Mouse (Mus musculus): ENCODE data around the gene Cyfip2. TPM values are rescaled to one million over a fixed set of nuclear protein-coding genes. Genes with fewer than 3 reads are reported as not detected.

Cyfip2 gene
- polyA plus RNA-seq, 1 experiment from 2014 or later = 13.4 TPM

DNA sequence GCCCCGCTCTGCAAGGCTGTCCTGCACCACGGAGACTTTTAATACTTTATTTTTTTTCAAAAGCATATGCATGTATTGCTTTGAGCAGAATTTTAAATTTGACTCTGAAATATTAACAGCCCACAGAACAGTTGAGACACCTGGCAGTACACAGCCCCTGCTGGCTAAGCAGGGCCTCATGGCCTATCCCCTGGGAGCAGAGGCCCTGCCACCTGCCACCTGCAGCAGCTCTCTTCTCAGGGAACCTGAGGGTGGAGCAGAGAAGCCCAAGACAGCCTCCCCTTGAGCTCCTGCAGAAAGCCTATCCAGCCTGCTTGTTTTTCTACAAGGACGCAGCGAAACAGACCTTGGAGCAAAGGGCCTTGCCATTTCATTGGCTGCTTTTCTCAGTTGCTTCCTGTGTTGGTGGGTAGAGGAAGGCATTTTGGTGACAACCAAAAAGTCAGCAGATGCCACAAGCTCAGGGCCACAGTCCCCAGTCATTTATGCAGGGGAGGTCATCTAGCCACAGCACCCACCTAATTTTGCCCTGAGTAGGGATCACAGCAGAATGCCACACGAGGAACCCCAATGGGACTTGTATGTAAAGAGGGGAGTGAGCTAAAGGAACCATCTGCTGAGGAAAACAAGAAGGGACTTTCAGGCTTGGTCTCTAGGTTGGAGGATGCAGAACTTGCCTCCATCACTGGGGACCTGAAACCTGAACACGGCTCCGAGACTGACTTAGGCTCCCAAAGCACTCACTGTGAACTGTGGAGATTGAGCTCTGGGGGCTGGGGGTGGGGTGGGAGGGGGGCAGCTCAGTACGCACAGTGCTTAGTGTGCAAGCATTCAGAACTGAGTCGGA, 7.6 kb downstream of the Cyfip2 start:
- H3K36me3 ChIP-seq (ENCODE audit: control insufficient read depth, insufficient read depth, low read length) = no peaks in the 10 kb centered on the region
- H3K9me3 ChIP-seq (ENCODE audit: control insufficient read depth, low read depth, low read length) = no peaks in the 10 kb centered on the region
- WGBS = 78% methylated on average over 9 of the region's 9 CpGs
- H3K9ac ChIP-seq (replicated peaks; ENCODE audit: low read depth, low read length) = no peak overlapping the region
- no peaks in the 10 kb centered on the region for H3K27me3 ChIP-seq (ENCODE audit: control insufficient read depth, insufficient read depth, low read length)
- no peak overlapping the region for H3K4me2 ChIP-seq (replicated peaks; ENCODE audit: low read depth, low read length)
- no peak overlapping the region for H3K4me3 ChIP-seq (ENCODE audit: low read depth, low read length)
- no peak overlapping the region for H3K27ac ChIP-seq (ENCODE audit: low read length)
- ATAC-seq (ENCODE audit: insufficient number of reproducible peaks, insufficient read depth, low FRiP score, low read depth) = no peak
- H3K4me1 ChIP-seq (ENCODE audit: control insufficient read depth, insufficient read depth, low read length) = no peaks in the 10 kb centered on the region

DNA sequence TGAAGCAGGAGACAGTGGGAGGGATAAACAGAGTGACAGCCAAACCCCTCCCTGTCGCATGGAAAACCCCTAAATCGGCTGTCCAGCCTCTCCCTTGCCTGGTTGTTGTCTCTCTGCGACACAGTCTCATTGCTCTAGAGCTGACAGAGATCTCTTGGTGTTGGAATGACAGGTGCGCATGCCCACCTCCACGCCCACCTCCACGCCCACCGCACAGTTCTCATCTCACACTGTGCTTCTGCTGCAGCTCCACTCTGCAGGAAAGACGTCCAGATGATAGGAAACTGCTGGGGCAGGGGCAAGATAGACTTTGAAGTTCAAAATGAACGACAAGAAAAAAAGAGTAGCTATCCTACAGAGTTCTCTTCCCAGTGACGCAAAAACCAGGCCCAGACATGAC, 8.6 kb downstream of the Cyfip2 start:
- ATAC-seq (ENCODE audit: insufficient number of reproducible peaks, insufficient read depth, low FRiP score, low read depth) = no peak
- Histone ChIP-seq H3K4me2 (replicated peaks; ENCODE audit: low read depth, low read length) (no peak overlapping the region), H3K27ac (ENCODE audit: low read length) (no peak overlapping the region), H3K9me3 (ENCODE audit: control insufficient read depth, low read depth, low read length) (no peaks in the 10 kb centered on the region), H3K27me3 (ENCODE audit: control insufficient read depth, insufficient read depth, low read length) (no peaks in the 10 kb centered on the region), H3K9ac (replicated peaks; ENCODE audit: low read depth, low read length) (no peak overlapping the region), H3K4me3 (ENCODE audit: low read depth, low read length) (no peak overlapping the region), H3K36me3 (ENCODE audit: control insufficient read depth, insufficient read depth, low read length) (no peaks in the 10 kb centered on the region), H3K4me1 (ENCODE audit: control insufficient read depth, insufficient read depth, low read length) (no peaks in the 10 kb centered on the region)
- 79% methylated on average over 10 of the region's 10 CpGs for WGBS

DNA sequence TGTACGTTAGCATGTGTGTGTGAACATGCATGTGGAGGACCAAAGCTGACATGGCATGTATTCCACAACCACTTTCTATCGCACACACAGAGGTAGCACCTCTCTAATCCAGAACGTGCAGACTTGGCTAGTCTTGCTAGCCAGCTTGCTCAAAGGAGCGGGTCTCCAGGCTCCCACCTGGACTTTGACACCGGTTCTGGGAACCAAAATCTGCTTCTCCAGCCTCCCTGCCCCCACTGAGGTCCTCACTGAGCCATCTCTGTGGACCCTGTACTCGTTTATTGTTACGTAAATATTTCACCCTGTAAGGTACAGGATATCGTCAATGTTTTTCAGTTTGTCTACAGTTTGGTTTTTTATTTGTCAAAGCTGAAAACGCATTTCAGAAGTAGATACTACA, 10.2 kb downstream of the Cyfip2 start:
- no peak overlapping the region for H3K9ac ChIP-seq (replicated peaks; ENCODE audit: low read depth, low read length)
- no peak for ATAC-seq (ENCODE audit: insufficient number of reproducible peaks, insufficient read depth, low FRiP score, low read depth)

DNA sequence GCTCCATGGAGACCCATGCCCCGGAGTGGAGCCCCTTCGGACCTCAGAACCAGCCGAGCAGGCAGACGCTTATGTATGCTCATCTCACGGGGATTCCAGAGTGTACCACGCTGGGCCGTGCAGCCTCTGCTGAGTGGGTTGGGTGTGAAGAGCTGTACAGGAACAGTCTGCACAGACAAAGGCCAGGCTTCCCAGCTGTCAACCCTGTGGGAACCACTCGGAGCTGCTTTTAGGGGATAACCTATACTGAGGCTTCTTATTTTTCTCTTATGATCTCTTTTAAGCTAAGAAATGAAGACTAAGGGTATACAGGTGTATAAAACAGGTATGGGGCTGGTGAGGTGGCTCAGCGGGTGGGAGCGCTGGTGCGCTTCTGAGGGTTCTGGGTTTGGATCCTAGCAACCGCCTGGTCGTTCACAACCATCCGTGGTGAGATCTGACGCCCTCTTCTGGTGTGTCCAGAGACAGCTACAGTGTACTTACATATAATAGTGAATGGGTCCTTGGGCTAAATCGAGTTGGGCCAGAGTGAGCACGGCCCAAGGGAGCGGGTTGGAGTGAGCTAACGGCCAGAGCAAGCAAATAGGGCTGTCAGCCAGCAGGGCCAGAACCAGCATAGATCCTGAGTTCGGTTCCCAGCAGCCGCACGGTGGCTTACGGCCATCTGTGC, 10.9 kb downstream of the Cyfip2 start:
- WGBS = 89% methylated on average over 23 of the region's 23 CpGs
- ATAC-seq (ENCODE audit: insufficient number of reproducible peaks, insufficient read depth, low FRiP score, low read depth) = no peak

More for the DNA sequence above, 10.2 kb downstream of the Cyfip2 start:
- H3K4me2 ChIP-seq (replicated peaks; ENCODE audit: low read depth, low read length) = no peak overlapping the region
- H3K27me3 ChIP-seq (ENCODE audit: control insufficient read depth, insufficient read depth, low read length) = no peaks in the 10 kb centered on the region
- no peak overlapping the region for H3K4me3 ChIP-seq (ENCODE audit: low read depth, low read length)
- no peaks in the 10 kb centered on the region for H3K4me1 ChIP-seq (ENCODE audit: control insufficient read depth, insufficient read depth, low read length)
- H3K27ac ChIP-seq (ENCODE audit: low read length) = no peak overlapping the region
- no peaks in the 10 kb centered on the region for H3K9me3 ChIP-seq (ENCODE audit: control insufficient read depth, low read depth, low read length)
- no peaks in the 10 kb centered on the region for H3K36me3 ChIP-seq (ENCODE audit: control insufficient read depth, insufficient read depth, low read length)
- 82% methylated on average over 9 of the region's 9 CpGs for WGBS

DNA sequence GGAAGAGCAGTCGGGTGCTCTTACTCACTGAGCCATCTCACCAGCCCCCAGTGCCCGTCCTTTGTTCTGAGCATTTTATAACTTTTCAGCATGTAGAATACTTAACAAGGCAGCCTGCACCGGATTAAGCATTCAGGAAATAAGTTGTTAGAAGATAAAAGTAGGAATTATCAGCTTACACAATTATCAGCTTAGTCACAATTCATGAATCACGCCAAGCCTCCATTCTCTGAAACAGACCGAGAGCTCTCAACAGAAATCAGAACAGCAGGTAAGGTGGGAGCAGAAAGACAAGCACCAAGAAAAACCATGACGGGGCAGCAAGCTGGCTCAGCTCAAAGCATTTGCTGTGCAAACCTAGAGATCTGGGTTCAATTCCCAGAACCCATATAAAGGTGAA, 12.8 kb downstream of the Cyfip2 start:
- 78% methylated on average over 6 of the region's 6 CpGs for WGBS

More for the DNA sequence above, 10.9 kb downstream of the Cyfip2 start:
- Histone ChIP-seq H3K4me2 (replicated peaks; ENCODE audit: low read depth, low read length) (no peak overlapping the region), H3K27me3 (ENCODE audit: control insufficient read depth, insufficient read depth, low read length) (no peaks in the 10 kb centered on the region), H3K27ac (ENCODE audit: low read length) (no peak overlapping the region), H3K9me3 (ENCODE audit: control insufficient read depth, low read depth, low read length) (no peaks in the 10 kb centered on the region), H3K36me3 (ENCODE audit: control insufficient read depth, insufficient read depth, low read length) (no peaks in the 10 kb centered on the region), H3K4me3 (ENCODE audit: low read depth, low read length) (no peak overlapping the region), H3K9ac (replicated peaks; ENCODE audit: low read depth, low read length) (no peak overlapping the region), H3K4me1 (ENCODE audit: control insufficient read depth, insufficient read depth, low read length) (no peaks in the 10 kb centered on the region)

DNA sequence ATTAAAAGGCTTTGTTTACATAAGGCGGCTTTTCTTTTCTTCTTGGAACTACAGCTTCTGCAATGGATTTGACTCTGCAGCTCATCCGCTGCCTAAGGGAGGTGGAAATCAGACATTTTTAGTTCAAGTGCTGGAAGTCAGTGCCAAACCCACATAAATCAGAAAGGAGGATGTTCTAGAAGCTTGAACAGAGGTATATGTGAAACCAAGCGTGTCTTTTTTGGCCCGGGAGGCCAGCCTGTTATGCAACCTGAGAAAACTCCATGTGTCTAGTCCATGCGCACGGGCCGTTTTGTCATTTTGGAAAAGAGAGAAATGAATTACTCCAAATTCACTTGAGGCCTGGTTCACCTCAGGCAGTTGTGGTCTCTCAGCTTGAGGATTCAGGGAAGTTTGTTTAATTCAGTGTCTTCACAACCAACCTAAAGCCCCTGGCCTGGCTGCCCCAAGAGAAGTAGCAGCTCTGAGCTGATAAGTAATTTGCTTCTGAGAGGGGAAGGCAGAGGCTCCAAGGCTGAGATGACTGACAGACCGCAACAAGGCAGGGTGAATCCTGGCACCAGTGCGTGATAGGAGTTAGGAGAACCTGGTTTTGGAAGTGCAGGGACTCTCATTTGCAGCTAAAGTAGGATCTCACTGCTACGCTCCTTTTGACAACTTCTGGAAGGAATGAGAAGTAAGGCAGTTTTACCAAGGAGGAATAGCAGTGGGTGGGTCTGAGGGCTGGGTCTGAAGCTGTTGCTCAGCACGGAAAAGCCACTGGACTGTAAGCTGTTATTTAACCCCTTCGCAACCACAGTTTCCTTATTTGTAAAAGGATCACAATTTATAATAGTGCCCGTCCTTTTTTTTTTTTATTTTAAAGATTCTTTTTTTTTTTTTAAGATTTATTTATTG, 13.5 kb downstream of the Cyfip2 start:
- H3K36me3 ChIP-seq (ENCODE audit: control insufficient read depth, insufficient read depth, low read length) = no peaks in the 10 kb centered on the region
- WGBS = 41% methylated on average over 13 of the region's 13 CpGs
- H3K4me1 ChIP-seq (ENCODE audit: control insufficient read depth, insufficient read depth, low read length) = no peaks in the 10 kb centered on the region
- H3K27ac ChIP-seq (ENCODE audit: low read length) = no peak overlapping the region; the same call in 1 of the 2 replicates
- no peak overlapping the region for H3K4me2 ChIP-seq (replicated peaks; ENCODE audit: low read depth, low read length)
- H3K9ac ChIP-seq (replicated peaks; ENCODE audit: low read depth, low read length) = no peak overlapping the region
- no peaks in the 10 kb centered on the region for H3K9me3 ChIP-seq (ENCODE audit: control insufficient read depth, low read depth, low read length)
- no peak overlapping the region for H3K4me3 ChIP-seq (ENCODE audit: low read depth, low read length)
- no peak for ATAC-seq (ENCODE audit: insufficient number of reproducible peaks, insufficient read depth, low FRiP score, low read depth)
- no peaks in the 10 kb centered on the region for H3K27me3 ChIP-seq (ENCODE audit: control insufficient read depth, insufficient read depth, low read length)

More for the DNA sequence above, 12.8 kb downstream of the Cyfip2 start:
- no peaks in the 10 kb centered on the region for H3K4me1 ChIP-seq (ENCODE audit: control insufficient read depth, insufficient read depth, low read length)
- no peak overlapping the region for H3K4me3 ChIP-seq (ENCODE audit: low read depth, low read length)
- H3K27ac ChIP-seq (ENCODE audit: low read length) = no peak overlapping the region
- no peak overlapping the region for H3K4me2 ChIP-seq (replicated peaks; ENCODE audit: low read depth, low read length)
- no peak for ATAC-seq (ENCODE audit: insufficient number of reproducible peaks, insufficient read depth, low FRiP score, low read depth)
- no peaks in the 10 kb centered on the region for H3K27me3 ChIP-seq (ENCODE audit: control insufficient read depth, insufficient read depth, low read length)
- H3K9me3 ChIP-seq (ENCODE audit: control insufficient read depth, low read depth, low read length) = no peaks in the 10 kb centered on the region
- no peak overlapping the region for H3K9ac ChIP-seq (replicated peaks; ENCODE audit: low read depth, low read length)
- H3K36me3 ChIP-seq (ENCODE audit: control insufficient read depth, insufficient read depth, low read length) = no peaks in the 10 kb centered on the region

DNA sequence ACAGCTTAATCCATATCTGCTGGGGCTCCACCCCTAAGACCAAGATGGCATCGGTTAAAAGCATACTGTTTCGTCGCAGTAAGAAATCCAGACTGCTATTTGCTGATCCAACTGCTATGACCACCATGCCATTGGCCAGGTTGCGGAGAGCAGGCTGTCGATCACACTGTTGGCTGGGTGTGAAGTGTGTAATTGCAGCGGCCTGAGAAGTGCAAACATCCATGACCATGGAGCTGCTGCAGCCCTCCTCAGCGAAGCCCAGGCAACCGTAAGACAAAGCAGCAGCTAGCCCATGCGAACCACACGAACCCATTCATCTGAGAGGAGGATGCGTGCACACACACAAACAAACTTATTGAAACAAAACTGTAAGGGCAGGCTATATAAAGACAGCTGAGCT, 18.3 kb downstream of the Cyfip2 start:
- Histone ChIP-seq H3K36me3 (ENCODE audit: control insufficient read depth, insufficient read depth, low read length) (no peaks in the 10 kb centered on the region), H3K9ac (replicated peaks; ENCODE audit: low read depth, low read length) (no peak overlapping the region), H3K4me3 (ENCODE audit: low read depth, low read length) (no peak overlapping the region), H3K4me2 (replicated peaks; ENCODE audit: low read depth, low read length) (no peak overlapping the region), H3K27me3 (ENCODE audit: control insufficient read depth, insufficient read depth, low read length) (no peaks in the 10 kb centered on the region), H3K27ac (ENCODE audit: low read length) (no peak overlapping the region), H3K9me3 (ENCODE audit: control insufficient read depth, low read depth, low read length) (no peaks in the 10 kb centered on the region), H3K4me1 (ENCODE audit: control insufficient read depth, insufficient read depth, low read length) (peaks cover 7% of the 10 kb centered on the region; the same call in 1 of the 2 replicates)
- no peak for ATAC-seq (ENCODE audit: insufficient number of reproducible peaks, insufficient read depth, low FRiP score, low read depth)
- 86% methylated on average over 11 of the region's 11 CpGs for WGBS

DNA sequence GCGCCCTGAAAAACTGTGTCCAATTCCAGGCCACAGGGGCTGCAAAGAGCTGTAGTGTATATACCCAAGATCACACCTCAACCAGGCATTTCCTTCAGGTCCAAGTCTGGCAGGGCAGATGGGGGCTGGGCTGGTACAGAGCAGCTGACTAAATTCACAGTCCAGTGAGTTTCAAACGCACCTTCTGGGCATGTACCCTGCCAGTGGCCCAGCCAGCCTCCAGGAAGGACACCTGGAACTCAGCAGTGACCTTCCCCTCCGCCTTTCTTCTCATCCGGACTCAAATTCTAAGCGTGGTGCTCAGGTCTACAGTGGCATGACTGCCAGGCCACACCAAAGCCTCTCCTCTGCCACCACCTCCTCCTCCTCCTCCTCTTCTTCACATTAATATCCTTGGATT, 19.2 kb downstream of the Cyfip2 start:
- no peak for ATAC-seq (ENCODE audit: insufficient number of reproducible peaks, insufficient read depth, low FRiP score, low read depth)
- Histone ChIP-seq H3K4me2 (replicated peaks; ENCODE audit: low read depth, low read length) (no peak overlapping the region), H3K9me3 (ENCODE audit: control insufficient read depth, low read depth, low read length) (no peaks in the 10 kb centered on the region), H3K9ac (replicated peaks; ENCODE audit: low read depth, low read length) (no peak overlapping the region), H3K27me3 (ENCODE audit: control insufficient read depth, insufficient read depth, low read length) (no peaks in the 10 kb centered on the region), H3K4me1 (ENCODE audit: control insufficient read depth, insufficient read depth, low read length) (peaks cover 7% of the 10 kb centered on the region; the same call in 1 of the 2 replicates), H3K27ac (ENCODE audit: low read length) (no peak overlapping the region), H3K4me3 (ENCODE audit: low read depth, low read length) (no peak overlapping the region), H3K36me3 (ENCODE audit: control insufficient read depth, insufficient read depth, low read length) (no peaks in the 10 kb centered on the region)
- WGBS = 92% methylated on average over 5 of the region's 5 CpGs

Data from stomach, embryonic 14.5 days (tissue).